Mouse (Mus musculus): Measurements from ENCODE around the gene Pdcd1lg2. TPM values are rescaled to one million over a fixed set of nuclear protein-coding genes. Genes with fewer than 3 reads are reported as not detected.

Gene Pdcd1lg2
- total RNA-seq, 2 experiments from 2014 or later: not detected

Other genes with a start within 250 kb of the Pdcd1lg2 start
- gene Jak2, start 159.1 kb upstream of the Pdcd1lg2 start, total RNA-seq (2021): 10 to 100 TPM; 13.0 to 18.2 TPM
- gene Insl6, start 85.6 kb upstream of the Pdcd1lg2 start, total RNA-seq (2021): 1 to 10 TPM in 1 of 2 experiments, under 1 TPM in 1; 0.76 to 1.5 TPM
- not detected for gene Rln1, start 76.2 kb upstream of the Pdcd1lg2 start, total RNA-seq (2021)
- 10 to 100 TPM; 47.6 to 49.4 TPM for gene Plgrkt, start 43.5 kb upstream of the Pdcd1lg2 start, total RNA-seq (2021)
- 1 to 10 TPM; 4.7 to 5.1 TPM for gene Cd274, start 43.5 kb upstream of the Pdcd1lg2 start, total RNA-seq (2021)
- 10 to 100 TPM; 30.2 to 34.3 TPM for gene Ric1, start 111.4 kb downstream of the Pdcd1lg2 start, total RNA-seq (2021)
- 10 to 100 TPM; 55.5 to 62.7 TPM for gene Ermp1, start 237.5 kb downstream of the Pdcd1lg2 start, total RNA-seq (2021)